Mouse (Mus musculus): ENCODE measurements around the gene Ackr2. TPM values are rescaled to one million over a fixed set of nuclear protein-coding genes. Genes with fewer than 3 reads are reported as not detected.

Ackr2 gene
- polyA plus RNA-seq, 1 experiment = 1.1 TPM

- peak; percentile 69 for DNase-seq
- Histone ChIP-seq H3K36me3 (ENCODE audit: control insufficient read depth, insufficient read depth, low read length) (no peaks in the 10 kb centered on the region), H3K4me3 (ENCODE audit: insufficient read depth, low read depth, low read length) (no peak overlapping the region), H3K27ac (ENCODE audit: insufficient read depth, low read depth, low read length) (no peak overlapping the region), H3K27me3 (replicated peaks; ENCODE audit: control insufficient read depth, insufficient read depth, low read length) (no peaks in the 10 kb centered on the region), H3K4me1 (ENCODE audit: control insufficient read depth, insufficient read depth, low read length) (peaks cover 3% of the 10 kb centered on the region; the same call in 1 of the 2 replicates)
- TF ChIP-seq CTCF (conservative IDR thresholded peaks at IDR 0.05; ENCODE audit: insufficient read depth, insufficient read length, low read depth, low read length) (peak; percentile 66), POLR2A (IDR thresholded peaks at IDR 0.05; ENCODE audit: low read depth, low read length) (no peak)
- 5% methylated on average over 4 of the region's 4 CpGs for WGBS
Measured at GRCm38 (mm10) chr9:121947784-121948183, 49.6 kb downstream of the Ackr2 start.

DNA sequence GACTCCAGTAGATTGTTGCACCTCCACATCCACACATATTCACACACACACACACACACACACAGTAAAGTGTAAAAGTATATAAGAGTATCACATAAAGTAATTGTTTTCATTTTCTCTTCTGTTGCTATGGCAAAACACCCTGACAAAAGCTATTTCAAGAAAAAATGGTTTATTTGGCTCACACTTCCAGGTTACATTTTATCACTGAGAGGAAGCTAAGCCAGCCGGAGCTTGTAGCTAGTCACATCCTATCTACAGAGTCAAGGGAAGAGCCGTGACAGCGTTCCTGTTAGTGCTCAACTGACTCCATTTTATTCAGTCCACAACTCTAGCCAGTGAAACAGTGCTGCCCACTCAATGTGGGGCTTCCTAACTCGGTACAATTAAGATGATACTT is 50.3 kb downstream of the Ackr2 start:
- no peak overlapping the region for H3K4me3 ChIP-seq (ENCODE audit: insufficient read depth, low read depth, low read length)
- DNase-seq = no peak
- peaks cover 3% of the 10 kb centered on the region; the same call in 1 of the 2 replicates for H3K4me1 ChIP-seq (ENCODE audit: control insufficient read depth, insufficient read depth, low read length)
- 67% methylated on average over 4 of the region's 4 CpGs for WGBS
- H3K27ac ChIP-seq (ENCODE audit: insufficient read depth, low read depth, low read length) = no peak overlapping the region
- no peaks in the 10 kb centered on the region for H3K36me3 ChIP-seq (ENCODE audit: control insufficient read depth, insufficient read depth, low read length)
- no peaks in the 10 kb centered on the region for H3K27me3 ChIP-seq (replicated peaks; ENCODE audit: control insufficient read depth, insufficient read depth, low read length)
- TF ChIP-seq POLR2A (IDR thresholded peaks at IDR 0.05; ENCODE audit: low read depth, low read length) (no peak), CTCF (conservative IDR thresholded peaks at IDR 0.05; ENCODE audit: insufficient read depth, insufficient read length, low read depth, low read length) (no peak)

- H3K4me3 ChIP-seq (ENCODE audit: insufficient read depth, low read depth, low read length) = 0 out of 2 replicates have a peak within 1 kb of the TSS, but pooled peaks have one; percentile 9
- no peak within 1 kb of the TSS for H3K27ac ChIP-seq (ENCODE audit: insufficient read depth, low read depth, low read length)
- TF ChIP-seq CTCF (conservative IDR thresholded peaks at IDR 0.05; ENCODE audit: insufficient read depth, insufficient read length, low read depth, low read length) (no peak), POLR2A (IDR thresholded peaks at IDR 0.05; ENCODE audit: low read depth, low read length) (no peak)
- peak; percentile 90 for DNase-seq
- no peaks in the 10 kb centered on the region for H3K36me3 ChIP-seq (ENCODE audit: control insufficient read depth, insufficient read depth, low read length)
- 5% methylated on average over 14 of the region's 14 CpGs for WGBS
- H3K27me3 ChIP-seq (replicated peaks; ENCODE audit: control insufficient read depth, insufficient read depth, low read length) = no peaks in the 10 kb centered on the region
- peaks cover 3% of the 10 kb centered on the region; the same call in 1 of the 2 replicates for H3K4me1 ChIP-seq (ENCODE audit: control insufficient read depth, insufficient read depth, low read length)
Measured at GRCm38 (mm10) chr9:121950418-121951113, 52.4 kb downstream of the Ackr2 start, which contains the start of gene Fam198a. TSS of gene Fam198a (plus strand) at chr9:121950988.

- Histone ChIP-seq H3K4me1 (ENCODE audit: control insufficient read depth, insufficient read depth, low read length) (peaks cover 3% of the 10 kb centered on the region; the same call in 1 of the 2 replicates), H3K4me3 (ENCODE audit: insufficient read depth, low read depth, low read length) (0 out of 2 replicates have a peak overlapping the region, but pooled peaks have one; percentile 9), H3K27me3 (replicated peaks; ENCODE audit: control insufficient read depth, insufficient read depth, low read length) (no peaks in the 10 kb centered on the region), H3K27ac (ENCODE audit: insufficient read depth, low read depth, low read length) (no peak overlapping the region), H3K36me3 (ENCODE audit: control insufficient read depth, insufficient read depth, low read length) (no peaks in the 10 kb centered on the region)
- DNase-seq = no peak
- TF ChIP-seq POLR2A (IDR thresholded peaks at IDR 0.05; ENCODE audit: low read depth, low read length) = no peak
- TF ChIP-seq CTCF (conservative IDR thresholded peaks at IDR 0.05; ENCODE audit: insufficient read depth, insufficient read length, low read depth, low read length) = no peak
- WGBS = 40% methylated on average over 4 of the region's 4 CpGs
Measured at GRCm38 (mm10) chr9:121951114-121951423, 52.9 kb downstream of the Ackr2 start.

- Histone ChIP-seq H3K27me3 (replicated peaks; ENCODE audit: control insufficient read depth, insufficient read depth, low read length) (no peaks in the 10 kb centered on the region), H3K4me3 (ENCODE audit: insufficient read depth, low read depth, low read length) (no peak overlapping the region), H3K4me1 (ENCODE audit: control insufficient read depth, insufficient read depth, low read length) (peaks cover 3% of the 10 kb centered on the region; the same call in 1 of the 2 replicates), H3K27ac (ENCODE audit: insufficient read depth, low read depth, low read length) (no peak overlapping the region), H3K36me3 (ENCODE audit: control insufficient read depth, insufficient read depth, low read length) (no peaks in the 10 kb centered on the region)
- TF ChIP-seq CTCF (conservative IDR thresholded peaks at IDR 0.05; ENCODE audit: insufficient read depth, insufficient read length, low read depth, low read length) (no peak), POLR2A (IDR thresholded peaks at IDR 0.05; ENCODE audit: low read depth, low read length) (no peak)
- DNase-seq = no peak
- 90% methylated on average over 6 of the region's 6 CpGs for WGBS
Measured at GRCm38 (mm10) chr9:121952596-121952995, 54.4 kb downstream of the Ackr2 start.

DNA sequence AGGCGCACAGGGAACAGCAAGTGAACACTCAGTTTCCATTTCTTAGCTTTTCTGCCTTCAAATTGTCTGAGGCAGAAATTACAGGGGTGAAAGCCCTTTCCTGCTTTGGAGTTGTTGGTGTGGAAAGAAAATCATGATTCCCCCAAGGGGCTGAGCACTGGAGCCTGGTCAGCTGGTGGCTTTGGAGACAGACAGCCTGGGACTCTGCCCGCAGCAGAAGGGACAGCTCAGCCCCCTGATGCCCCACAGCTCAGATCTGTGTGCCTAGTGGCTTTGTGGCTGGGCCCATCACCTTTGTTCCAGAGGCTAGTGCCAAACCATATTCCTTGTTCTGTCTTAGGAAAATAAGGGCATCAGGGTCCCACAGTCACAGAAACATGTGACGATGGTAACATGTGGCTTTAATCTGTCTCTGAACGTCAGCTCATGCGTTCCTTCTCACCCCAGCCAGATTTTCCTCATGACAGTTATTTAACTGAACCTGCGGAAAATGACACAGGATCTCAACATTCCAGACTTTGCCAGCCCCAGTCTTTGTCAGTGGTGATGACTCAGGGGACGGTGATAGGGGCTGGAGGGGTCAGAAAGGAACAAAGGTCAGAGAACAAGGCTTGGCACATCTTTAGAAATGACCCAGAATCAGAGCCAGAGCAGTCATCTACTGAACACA is 61.9 kb downstream of the Ackr2 start:
- 53% methylated on average over 7 of the region's 7 CpGs for WGBS
- H3K4me3 ChIP-seq (ENCODE audit: insufficient read depth, low read depth, low read length) = no peak overlapping the region
- H3K36me3 ChIP-seq (ENCODE audit: control insufficient read depth, insufficient read depth, low read length) = no peaks in the 10 kb centered on the region
- no peak for DNase-seq
- H3K4me1 ChIP-seq (ENCODE audit: control insufficient read depth, insufficient read depth, low read length) = no peaks in the 10 kb centered on the region
- TF ChIP-seq POLR2A (IDR thresholded peaks at IDR 0.05; ENCODE audit: low read depth, low read length) (no peak), CTCF (conservative IDR thresholded peaks at IDR 0.05; ENCODE audit: insufficient read depth, insufficient read length, low read depth, low read length) (no peak)
- no peaks in the 10 kb centered on the region for H3K27me3 ChIP-seq (replicated peaks; ENCODE audit: control insufficient read depth, insufficient read depth, low read length)
- no peak overlapping the region for H3K27ac ChIP-seq (ENCODE audit: insufficient read depth, low read depth, low read length)

Other genes starting within 250 kb of the Ackr2 start
- gene Sec22c, start 192.9 kb upstream of the Ackr2 start, polyA plus RNA-seq (2012; rRNA removed) = 6.6 and 7.4 TPM in 2 replicates
- gene Ss18l2, start 188.0 kb upstream of the Ackr2 start, polyA plus RNA-seq (2012; rRNA removed) = 52.4 and 61.5 TPM in 2 replicates
- gene Nktr, start 179.2 kb upstream of the Ackr2 start, polyA plus RNA-seq (2012; rRNA removed) = 24.8 and 28.5 TPM in 2 replicates
- gene Zfp651, start 139.0 kb upstream of the Ackr2 start, polyA plus RNA-seq (2012; rRNA removed) = 25.4 and 29.5 TPM in 2 replicates
- 1.6 TPM in 1 of 2 replicates, not detected in the other for gene Klhl40, start 120.7 kb upstream of the Ackr2 start, polyA plus RNA-seq (2012; rRNA removed)
- 19.1 and 22.5 TPM in 2 replicates for gene Hhatl, start 105.8 kb upstream of the Ackr2 start, polyA plus RNA-seq (2012; rRNA removed)
- 0.30 TPM in 2 replicates for gene Ccdc13, start 58.9 kb upstream of the Ackr2 start, polyA plus RNA-seq (2012; rRNA removed)
- gene Higd1a, start 40.0 kb upstream of the Ackr2 start, polyA plus RNA-seq (2012; rRNA removed) = 22.7 and 36.6 TPM in 2 replicates
- gene Cyp8b1, start 17.9 kb downstream of the Ackr2 start, polyA plus RNA-seq (2012; rRNA removed) = 0.16 and 0.39 TPM in 2 replicates
- gene Fam198a, start 52.6 kb downstream of the Ackr2 start, polyA plus RNA-seq (2012; rRNA removed) = 0.25 and 0.65 TPM in 2 replicates
- 16.7 and 20.6 TPM in 2 replicates for gene Pomgnt2, start 98.8 kb downstream of the Ackr2 start, polyA plus RNA-seq (2012; rRNA removed)
- gene Snrk, start 218.9 kb downstream of the Ackr2 start, polyA plus RNA-seq (2012; rRNA removed) = 49.0 and 58.9 TPM in 2 replicates

Measured in kidney, adult 2 months (tissue).